Mouse (Mus musculus): ENCODE data around the gene Ppp1r3f. TPM values are rescaled to one million over a fixed set of nuclear protein-coding genes. Genes with fewer than 3 reads are reported as not detected.

Gene Ppp1r3f
- total and polyA plus RNA-seq, 3 experiments: 2.2 to 3.0 (median 2.6) TPM

- no peaks in the 10 kb centered on the region for H3K27me3 ChIP-seq (ENCODE audit: control insufficient read depth, insufficient read depth, low read length)
- no peak overlapping the region for H3K27ac ChIP-seq
- no peak for DNase-seq
- no peak overlapping the region for H3K4me3 ChIP-seq
- WGBS: 22% methylated on average over 8 of the region's 8 CpGs
- intact Hi-C loops (cut with DNase I): loop anchor here (5.0 kb wide), 1 partner anchor 92 kb away; the partner anchor contains the start of gene Gpkow
- no peaks in the 10 kb centered on the region for H3K36me3 ChIP-seq (ENCODE audit: control insufficient read depth, insufficient read depth, low read length)
- H3K79me2 ChIP-seq (replicated peaks; ENCODE audit: control insufficient read depth, insufficient read depth, low read length): no peaks in the 10 kb centered on the region
- H3K9ac ChIP-seq (ENCODE audit: low read depth, low read length): no peak overlapping the region
- TF ChIP-seq POLR2A (IDR thresholded peaks at IDR 0.05; ENCODE audit: insufficient read depth, low read depth, low read length): no peak
- no peak for TF ChIP-seq EP300 (IDR thresholded peaks at IDR 0.05; ENCODE audit: insufficient read depth, low read depth, low read length)
- no peak for TF ChIP-seq CTCF (IDR thresholded peaks at IDR 0.05)
- no peaks in the 10 kb centered on the region for H3K4me1 ChIP-seq (ENCODE audit: control insufficient read depth, insufficient read depth, low read length)
Observed at GRCm38 (mm10) chrX:7605575-7605941, 31.5 kb upstream of the Ppp1r3f start.

- TF ChIP-seq POLR2A (IDR thresholded peaks at IDR 0.05; ENCODE audit: insufficient read depth, low read depth, low read length): peak; percentile 47; the same call in 1 of the 2 replicates
- no peak for TF ChIP-seq EP300 (IDR thresholded peaks at IDR 0.05; ENCODE audit: insufficient read depth, low read depth, low read length)
- no peak for TF ChIP-seq CTCF (IDR thresholded peaks at IDR 0.05)
- DNase-seq: peak; percentile 85 to 87
- no peaks in the 10 kb centered on the region for H3K27me3 ChIP-seq (ENCODE audit: control insufficient read depth, insufficient read depth, low read length)
- H3K4me3 ChIP-seq: peak within 1 kb of the TSS; percentile 65
- no peaks in the 10 kb centered on the region for H3K79me2 ChIP-seq (replicated peaks; ENCODE audit: control insufficient read depth, insufficient read depth, low read length)
- H3K4me1 ChIP-seq (ENCODE audit: control insufficient read depth, insufficient read depth, low read length): no peaks in the 10 kb centered on the region
- H3K9ac ChIP-seq (ENCODE audit: low read depth, low read length): peak within 1 kb of the TSS; percentile 73
- WGBS: 15% methylated on average over 28 of the region's 28 CpGs
- H3K36me3 ChIP-seq (ENCODE audit: control insufficient read depth, insufficient read depth, low read length): no peaks in the 10 kb centered on the region
- intact Hi-C loops (cut with DNase I): loop anchor here (5.0 kb wide), 1 partner anchor 92 kb away; the partner anchor contains the start of gene Gpkow
- peak within 1 kb of the TSS; percentile 57 for H3K27ac ChIP-seq
Observed at GRCm38 (mm10) chrX:7604879-7605574, 30.9 kb upstream of the Ppp1r3f start, which contains the start of gene Ccdc22. Ccdc22 (minus strand) TSS chrX:7605517.

- Histone ChIP-seq H3K4me1 (ENCODE audit: control insufficient read depth, insufficient read depth, low read length) (no peaks in the 10 kb centered on the region), H3K4me3 (no peak overlapping the region), H3K27ac (no peak overlapping the region), H3K27me3 (ENCODE audit: control insufficient read depth, insufficient read depth, low read length) (no peaks in the 10 kb centered on the region), H3K36me3 (ENCODE audit: control insufficient read depth, insufficient read depth, low read length) (no peaks in the 10 kb centered on the region), H3K79me2 (replicated peaks; ENCODE audit: control insufficient read depth, insufficient read depth, low read length) (no peaks in the 10 kb centered on the region), H3K9ac (ENCODE audit: low read depth, low read length) (no peak overlapping the region)
- TF ChIP-seq EP300 (IDR thresholded peaks at IDR 0.05; ENCODE audit: insufficient read depth, low read depth, low read length) (no peak), CTCF (IDR thresholded peaks at IDR 0.05) (no peak), POLR2A (IDR thresholded peaks at IDR 0.05; ENCODE audit: insufficient read depth, low read depth, low read length) (no peak)
- no peak for DNase-seq
- intact Hi-C loops (cut with DNase I): no loop called here
- WGBS: 82% methylated on average over 7 of the region's 7 CpGs
Observed at GRCm38 (mm10) chrX:7604004-7604403, 29.9 kb upstream of the Ppp1r3f start.

GRCm38 (mm10) chrX:7595371-7595770 is 21.3 kb upstream of the Ppp1r3f start:
- Histone ChIP-seq H3K79me2 (replicated peaks; ENCODE audit: control insufficient read depth, insufficient read depth, low read length) (no peaks in the 10 kb centered on the region), H3K36me3 (ENCODE audit: control insufficient read depth, insufficient read depth, low read length) (no peaks in the 10 kb centered on the region), H3K27ac (no peak overlapping the region), H3K4me1 (ENCODE audit: control insufficient read depth, insufficient read depth, low read length) (no peaks in the 10 kb centered on the region), H3K9ac (ENCODE audit: low read depth, low read length) (no peak overlapping the region), H3K4me3 (no peak overlapping the region), H3K27me3 (ENCODE audit: control insufficient read depth, insufficient read depth, low read length) (no peaks in the 10 kb centered on the region)
- TF ChIP-seq EP300 (IDR thresholded peaks at IDR 0.05; ENCODE audit: insufficient read depth, low read depth, low read length) (no peak), POLR2A (IDR thresholded peaks at IDR 0.05; ENCODE audit: insufficient read depth, low read depth, low read length) (no peak), CTCF (IDR thresholded peaks at IDR 0.05) (no peak)
- no peak for DNase-seq
- intact Hi-C loops (cut with DNase I): no loop called here
- 82% methylated on average over 9 of the region's 9 CpGs for WGBS

GRCm38 (mm10) chrX:7586356-7586755 is 12.3 kb upstream of the Ppp1r3f start:
- intact Hi-C loops (cut with DNase I): no loop called here
- no peak overlapping the region for H3K4me3 ChIP-seq
- no peak for DNase-seq
- no peak overlapping the region for H3K9ac ChIP-seq (ENCODE audit: low read depth, low read length)
- no peaks in the 10 kb centered on the region for H3K36me3 ChIP-seq (ENCODE audit: control insufficient read depth, insufficient read depth, low read length)
- no peaks in the 10 kb centered on the region for H3K4me1 ChIP-seq (ENCODE audit: control insufficient read depth, insufficient read depth, low read length)
- 83% methylated on average over 4 of the region's 5 CpGs for WGBS
- no peaks in the 10 kb centered on the region for H3K27me3 ChIP-seq (ENCODE audit: control insufficient read depth, insufficient read depth, low read length)
- TF ChIP-seq EP300 (IDR thresholded peaks at IDR 0.05; ENCODE audit: insufficient read depth, low read depth, low read length): no peak
- no peak for TF ChIP-seq POLR2A (IDR thresholded peaks at IDR 0.05; ENCODE audit: insufficient read depth, low read depth, low read length)
- TF ChIP-seq CTCF (IDR thresholded peaks at IDR 0.05): no peak
- H3K27ac ChIP-seq: no peak overlapping the region
- no peaks in the 10 kb centered on the region for H3K79me2 ChIP-seq (replicated peaks; ENCODE audit: control insufficient read depth, insufficient read depth, low read length)

- TF ChIP-seq POLR2A (IDR thresholded peaks at IDR 0.05; ENCODE audit: insufficient read depth, low read depth, low read length) (no peak), EP300 (IDR thresholded peaks at IDR 0.05; ENCODE audit: insufficient read depth, low read depth, low read length) (no peak), CTCF (IDR thresholded peaks at IDR 0.05) (no peak)
- intact Hi-C loops (cut with DNase I): no loop called here
- no peak overlapping the region for H3K27ac ChIP-seq
- no peaks in the 10 kb centered on the region for H3K36me3 ChIP-seq (ENCODE audit: control insufficient read depth, insufficient read depth, low read length)
- H3K27me3 ChIP-seq (ENCODE audit: control insufficient read depth, insufficient read depth, low read length): no peaks in the 10 kb centered on the region
- H3K9ac ChIP-seq (ENCODE audit: low read depth, low read length): no peak overlapping the region
- 90% methylated on average over 11 of the region's 11 CpGs for WGBS
- no peak overlapping the region for H3K4me3 ChIP-seq
- no peaks in the 10 kb centered on the region for H3K4me1 ChIP-seq (ENCODE audit: control insufficient read depth, insufficient read depth, low read length)
- no peak for DNase-seq
- H3K79me2 ChIP-seq (replicated peaks; ENCODE audit: control insufficient read depth, insufficient read depth, low read length): no peaks in the 10 kb centered on the region
Observed at GRCm38 (mm10) chrX:7583881-7584280, 9.8 kb upstream of the Ppp1r3f start.
